Mouse (Mus musculus) embryonic fibroblast, embryonic 13.5 days (primary cell): Measurements from ENCODE around the gene Kcnb1.

ENCODE experiments used
- CTCF ChIP-seq: IDR thresholded peaks from 2 replicates; pipeline ENCODE4 v1.5.1; 2011; ENCODE audit warnings: mild to moderate bottlenecking, control low read depth, low read length, moderate library complexity, borderline replicate concordance; ENCODE audit not compliant: insufficient read depth
- POLR2A ChIP-seq: IDR thresholded peaks from 2 replicates; pipeline ENCODE4 v1.6.1; 2011; ENCODE audit warnings: low read depth, mild to moderate bottlenecking, control low read depth, low read length, moderate library complexity

- TF ChIP-seq CTCF, result no peak
- TF ChIP-seq POLR2A, result no peak
Observed at GRCm38 (mm10) chr2:167233771-167234170, 43.8 kb upstream of the Kcnb1 start.
